Mouse (Mus musculus): ENCODE measurements around the gene Auts2. TPM values are rescaled to one million over a fixed set of nuclear protein-coding genes. Genes with fewer than 3 reads are reported as not detected.

Auts2 gene
- polyA plus RNA-seq, 1 experiment from 2014 or later: 73.6 TPM

DNA sequence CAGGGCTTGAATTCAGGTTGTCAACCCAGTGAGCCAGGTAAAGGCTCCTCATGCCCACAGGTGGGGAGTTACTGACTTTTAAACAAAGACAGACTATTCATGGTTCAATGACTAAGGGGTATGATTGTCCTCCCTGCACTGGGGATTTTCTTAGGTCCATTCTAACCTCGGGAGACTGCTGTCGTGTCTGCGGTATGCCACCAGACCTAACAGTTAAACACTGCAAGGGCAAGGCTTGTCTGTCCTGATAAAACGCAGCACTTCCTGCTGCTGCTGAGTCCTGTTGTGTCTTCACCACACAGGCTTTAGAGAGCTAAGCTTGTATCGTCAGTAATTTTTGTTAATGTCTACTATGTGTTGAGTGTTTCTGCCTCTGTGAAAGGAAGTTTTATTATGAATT, 828.2 kb downstream of the Auts2 start:
- Histone ChIP-seq H3K9ac (no peak overlapping the region), H3K27me3 (no peaks in the 10 kb centered on the region), H3K4me2 (replicated peaks) (no peak overlapping the region), H3K4me1 (0 out of 2 replicates have a peak, but pooled peaks cover 6% of the 10 kb centered on the region), H3K9me3 (no peaks in the 10 kb centered on the region), H3K36me3 (peaks cover 9% of the 10 kb centered on the region; the same call in 1 of the 2 replicates), H3K4me3 (no peak overlapping the region), H3K27ac (no peak overlapping the region)
- WGBS: 86% methylated on average over 5 of the region's 5 CpGs
- ATAC-seq (ENCODE audit: insufficient number of reproducible peaks, insufficient read depth, low FRiP score, low TSS enrichment): no peak

GRCm38 (mm10) chr5:131712441-131712840, 830.7 kb downstream of the Auts2 start:
- Histone ChIP-seq H3K4me2 (replicated peaks) (no peak overlapping the region), H3K36me3 (peaks cover 9% of the 10 kb centered on the region; the same call in 1 of the 2 replicates), H3K9me3 (no peaks in the 10 kb centered on the region), H3K4me3 (no peak overlapping the region), H3K27me3 (no peaks in the 10 kb centered on the region), H3K27ac (no peak overlapping the region), H3K9ac (no peak overlapping the region), H3K4me1 (0 out of 2 replicates have a peak, but pooled peaks cover 6% of the 10 kb centered on the region)
- WGBS: 74% methylated on average over 2 of the region's 2 CpGs
- no peak for ATAC-seq (ENCODE audit: insufficient number of reproducible peaks, insufficient read depth, low FRiP score, low TSS enrichment)

DNA sequence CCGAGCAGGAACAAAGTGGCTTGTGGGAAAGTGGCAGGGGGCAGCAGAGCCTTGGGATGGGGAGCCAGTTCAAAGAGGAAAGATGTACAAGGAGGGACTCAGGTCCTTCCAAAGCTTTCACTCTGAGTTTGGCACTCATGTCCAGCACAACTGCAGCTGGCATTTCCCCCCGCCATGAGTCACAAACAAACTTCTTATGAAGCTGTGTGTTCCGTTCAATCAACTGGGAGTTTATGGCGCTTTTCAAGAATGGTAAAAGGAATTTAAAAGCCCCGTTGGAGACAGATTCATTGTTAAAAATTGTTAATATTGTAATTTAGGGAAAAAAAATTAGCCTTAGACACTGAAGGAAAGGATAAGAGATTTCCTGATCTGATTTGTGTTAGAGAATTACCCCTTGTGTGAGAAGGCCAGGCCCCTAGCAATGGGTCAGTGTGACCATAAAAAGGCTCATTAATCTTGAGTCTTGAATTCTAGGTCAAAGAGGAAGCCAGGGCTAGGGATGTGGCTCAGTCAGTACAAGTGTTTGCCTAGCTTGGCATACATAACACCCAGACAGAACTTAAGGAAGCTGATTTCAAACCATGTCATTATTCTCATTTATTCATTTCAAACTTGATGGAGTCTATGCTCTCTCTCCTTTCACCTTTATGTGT, 831.5 kb downstream of the Auts2 start:
- Histone ChIP-seq H3K4me1 (0 out of 2 replicates have a peak, but pooled peaks cover 6% of the 10 kb centered on the region), H3K9ac (no peak overlapping the region), H3K27me3 (no peaks in the 10 kb centered on the region)

GRCm38 (mm10) chr5:131710735-131711473, 832.2 kb downstream of the Auts2 start:
- Histone ChIP-seq H3K4me2 (replicated peaks) (no peak overlapping the region), H3K9me3 (no peaks in the 10 kb centered on the region), H3K36me3 (peaks cover 4% of the 10 kb centered on the region; the same call in 1 of the 2 replicates), H3K27ac (0 out of 2 replicates have a peak overlapping the region, but pooled peaks have one; percentile 1), H3K9ac (no peak overlapping the region), H3K27me3 (no peaks in the 10 kb centered on the region), H3K4me1 (0 out of 2 replicates have a peak, but pooled peaks cover 6% of the 10 kb centered on the region), H3K4me3 (no peak overlapping the region)
- WGBS: 57% methylated on average over 8 of the region's 8 CpGs
- no peak for ATAC-seq (ENCODE audit: insufficient number of reproducible peaks, insufficient read depth, low FRiP score, low TSS enrichment)

More for the DNA sequence above, 831.5 kb downstream of the Auts2 start:
- Histone ChIP-seq H3K4me2 (replicated peaks) (no peak overlapping the region), H3K36me3 (peaks cover 9% of the 10 kb centered on the region; the same call in 1 of the 2 replicates), H3K9me3 (no peaks in the 10 kb centered on the region), H3K4me3 (no peak overlapping the region), H3K27ac (no peak overlapping the region)
- ATAC-seq (ENCODE audit: insufficient number of reproducible peaks, insufficient read depth, low FRiP score, low TSS enrichment): no peak
- 58% methylated on average over 5 of the region's 5 CpGs for WGBS

DNA sequence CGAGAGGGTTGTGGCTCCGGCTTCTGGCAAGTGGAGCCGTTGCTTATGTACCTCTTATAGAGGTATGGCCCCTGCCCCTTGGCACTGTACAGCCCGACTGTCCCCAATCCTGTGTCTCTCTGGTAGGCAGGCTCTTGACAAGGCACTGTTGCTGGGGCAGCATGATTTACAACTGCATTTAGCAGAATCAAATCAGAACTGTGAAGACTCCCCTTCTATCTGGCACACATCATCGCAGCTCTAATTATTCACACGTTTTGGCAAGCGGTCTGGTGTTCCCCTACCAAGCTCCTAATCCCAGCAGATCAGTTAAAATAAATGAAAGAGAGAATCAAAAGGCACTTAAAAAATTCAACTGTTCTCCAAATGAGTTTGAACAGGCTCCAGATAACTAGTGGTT, 835.7 kb downstream of the Auts2 start:
- no peak overlapping the region for H3K27ac ChIP-seq

GRCm38 (mm10) chr5:131703729-131704128, 839.4 kb downstream of the Auts2 start:
- H3K9ac ChIP-seq: no peak overlapping the region
- no peaks in the 10 kb centered on the region for H3K9me3 ChIP-seq
- H3K27me3 ChIP-seq: no peaks in the 10 kb centered on the region
- H3K4me1 ChIP-seq: 0 out of 2 replicates have a peak, but pooled peaks cover 5% of the 10 kb centered on the region
- no peak for ATAC-seq (ENCODE audit: insufficient number of reproducible peaks, insufficient read depth, low FRiP score, low TSS enrichment)
- WGBS: 70% methylated on average over 6 of the region's 6 CpGs
- no peak overlapping the region for H3K27ac ChIP-seq
- H3K36me3 ChIP-seq: no peaks in the 10 kb centered on the region
- H3K4me3 ChIP-seq: no peak overlapping the region
- H3K4me2 ChIP-seq (replicated peaks): no peak overlapping the region

More for the DNA sequence above, 835.7 kb downstream of the Auts2 start:
- Histone ChIP-seq H3K4me3 (no peak overlapping the region), H3K9ac (no peak overlapping the region), H3K4me1 (0 out of 2 replicates have a peak, but pooled peaks cover 6% of the 10 kb centered on the region), H3K9me3 (no peaks in the 10 kb centered on the region), H3K27me3 (no peaks in the 10 kb centered on the region), H3K36me3 (no peaks in the 10 kb centered on the region), H3K4me2 (replicated peaks) (no peak overlapping the region)
- WGBS: 81% methylated on average over 7 of the region's 7 CpGs
- ATAC-seq (ENCODE audit: insufficient number of reproducible peaks, insufficient read depth, low FRiP score, low TSS enrichment): no peak

DNA sequence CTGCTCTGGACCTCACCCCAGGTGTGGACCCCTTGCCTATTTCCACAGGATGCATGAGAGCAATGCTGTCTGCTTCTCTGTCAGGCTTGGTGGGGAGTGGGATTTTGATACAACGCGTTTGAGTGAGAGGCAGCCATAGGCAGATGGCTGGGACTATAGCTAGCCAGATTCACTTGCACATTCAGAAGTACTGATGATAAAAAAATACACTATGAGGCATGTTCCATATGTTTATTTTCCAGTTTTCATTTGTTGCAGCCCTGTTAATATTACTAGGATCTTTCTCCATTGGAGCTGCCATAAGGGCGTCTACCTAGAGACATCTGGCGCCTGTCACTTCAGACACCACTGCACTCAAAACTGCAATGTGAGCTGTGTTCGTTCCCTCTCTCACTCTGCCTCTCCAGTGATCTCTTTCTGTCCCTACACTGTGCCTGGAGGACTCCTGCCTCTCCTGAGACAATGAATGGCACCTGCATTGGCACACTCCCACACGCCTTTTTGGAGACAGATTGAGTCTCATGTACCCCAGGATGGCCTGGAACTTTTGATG, 840.2 kb downstream of the Auts2 start:
- peaks cover 7% of the 10 kb centered on the region for H3K4me1 ChIP-seq
- no peaks in the 10 kb centered on the region for H3K36me3 ChIP-seq
- no peak overlapping the region for H3K27ac ChIP-seq
- no peak overlapping the region for H3K9ac ChIP-seq
- no peaks in the 10 kb centered on the region for H3K27me3 ChIP-seq
- WGBS: 88% methylated on average over 6 of the region's 6 CpGs
- ATAC-seq (ENCODE audit: insufficient number of reproducible peaks, insufficient read depth, low FRiP score, low TSS enrichment): no peak
- no peaks in the 10 kb centered on the region for H3K9me3 ChIP-seq
- H3K4me3 ChIP-seq: no peak overlapping the region
- H3K4me2 ChIP-seq (replicated peaks): no peak overlapping the region

GRCm38 (mm10) chr5:131698900-131699299, 844.2 kb downstream of the Auts2 start:
- 95% methylated on average over 7 of the region's 7 CpGs for WGBS
- Histone ChIP-seq H3K4me2 (replicated peaks) (no peak overlapping the region), H3K9ac (no peak overlapping the region), H3K27ac (no peak overlapping the region), H3K4me3 (no peak overlapping the region), H3K27me3 (no peaks in the 10 kb centered on the region), H3K36me3 (no peaks in the 10 kb centered on the region), H3K4me1 (peaks cover 15% of the 10 kb centered on the region), H3K9me3 (no peaks in the 10 kb centered on the region)
- ATAC-seq (ENCODE audit: insufficient number of reproducible peaks, insufficient read depth, low FRiP score, low TSS enrichment): no peak

- no peak overlapping the region for H3K27ac ChIP-seq
- no peak overlapping the region for H3K4me2 ChIP-seq (replicated peaks)
- H3K9ac ChIP-seq: no peak overlapping the region
- no peaks in the 10 kb centered on the region for H3K36me3 ChIP-seq
- no peaks in the 10 kb centered on the region for H3K4me1 ChIP-seq
- no peak for ATAC-seq (ENCODE audit: insufficient number of reproducible peaks, insufficient read depth, low FRiP score, low TSS enrichment)
- H3K4me3 ChIP-seq: no peak overlapping the region
- WGBS: 59% methylated on average over 1 of the region's 1 CpGs
- no peaks in the 10 kb centered on the region for H3K27me3 ChIP-seq
- H3K9me3 ChIP-seq: no peaks in the 10 kb centered on the region
These were observed 852.4 kb downstream of the Auts2 start for GRCm38 (mm10) chr5:131690781-131691180.

GRCm38 (mm10) chr5:131686956-131687618, 856.1 kb downstream of the Auts2 start:
- Histone ChIP-seq H3K4me1 (no peaks in the 10 kb centered on the region), H3K27me3 (no peaks in the 10 kb centered on the region), H3K27ac (no peak overlapping the region), H3K9ac (no peak overlapping the region), H3K36me3 (peaks cover 3% of the 10 kb centered on the region; the same call in 1 of the 2 replicates), H3K4me3 (no peak overlapping the region), H3K4me2 (replicated peaks) (no peak overlapping the region), H3K9me3 (peaks cover 8% of the 10 kb centered on the region; the same call in 1 of the 2 replicates)
- 80% methylated on average over 8 of the region's 8 CpGs for WGBS
- ATAC-seq (ENCODE audit: insufficient number of reproducible peaks, insufficient read depth, low FRiP score, low TSS enrichment): no peak

GRCm38 (mm10) chr5:131680127-131680845, 862.9 kb downstream of the Auts2 start:
- H3K27ac ChIP-seq: no peak overlapping the region
- H3K9me3 ChIP-seq: peaks cover 8% of the 10 kb centered on the region; the same call in 1 of the 2 replicates
- no peak overlapping the region for H3K4me2 ChIP-seq (replicated peaks)
- H3K27me3 ChIP-seq: no peaks in the 10 kb centered on the region
- H3K9ac ChIP-seq: no peak overlapping the region
- H3K36me3 ChIP-seq: peaks cover 3% of the 10 kb centered on the region; the same call in 1 of the 2 replicates
- 46% methylated on average over 12 of the region's 12 CpGs for WGBS
- ATAC-seq (ENCODE audit: insufficient number of reproducible peaks, insufficient read depth, low FRiP score, low TSS enrichment): no peak; the same call in 1 of the 2 replicates
- no peak overlapping the region for H3K4me3 ChIP-seq
- peaks cover 11% of the 10 kb centered on the region for H3K4me1 ChIP-seq
